Mouse (Mus musculus) forebrain, embryonic 10.5 days (tissue): ENCODE data around the gene Gm20888. TPM values are rescaled to one million over a fixed set of nuclear protein-coding genes. Genes with fewer than 3 reads are reported as not detected.
"Not testable (repeated sequence)": the region's sequence is repeated elsewhere in the genome, so short reads cannot be mapped to it uniquely, and the experiment has no call there.

Experiments used
- DNase-seq: peaks from one replicate; pipeline ENCODE4 v3.0.0-alpha.2; 2017; ENCODE audit warnings: low spot score; ENCODE audit errors: extremely low spot score
- H3K27ac ChIP-seq: fragments of 300-500 bp; sonication (generic); 2 replicates; pipeline ENCODE4 v1.5.1; 2016; ENCODE audit warnings: mild to moderate bottlenecking
- H3K27me3 ChIP-seq: fragments of 300-500 bp; sonication (generic); 2 replicates; pipeline ENCODE4 v1.6.1; 2016; ENCODE audit warnings: mild to moderate bottlenecking; ENCODE audit not compliant: poor library complexity, severe bottlenecking
- H3K36me3 ChIP-seq: fragments of 300-500 bp; sonication (generic); replicated peaks from 2 replicates; pipeline ENCODE4 v1.6.1; 2016; ENCODE audit warnings: mild to moderate bottlenecking, moderate library complexity
- H3K4me1 ChIP-seq: fragments of 300-500 bp; sonication (generic); 2 replicates; pipeline ENCODE4 v1.6.1; 2016
- H3K4me3 ChIP-seq: fragments of 300-500 bp; sonication (generic); 2 replicates; pipeline ENCODE4 v1.5.1; 2016; ENCODE audit warnings: mild to moderate bottlenecking, moderate library complexity
- H3K9me3 ChIP-seq: fragments of 300-500 bp; sonication (generic); 2 replicates; pipeline ENCODE4 v1.6.1; 2016; ENCODE audit warnings: mild to moderate bottlenecking, moderate library complexity
- WGBS: fragments of 180-500 bp; shearing (Covaris S2); methylation state at CpG from one replicate; pipeline ENCODE4 v1.1.7; 2016; 5-methylcytosine and 5-hydroxymethylcytosine counted together
- polyA plus RNA-seq: library from polyadenylated mRNA; unstranded; fragments of >200 nt; fragmentation: Nextera tagmentation; extraction: Ambion mirVana; gene quantifications from 2 replicates; pipeline ENCODE4 v1.2.1, GENCODE M21; 2016

The Gm20888 gene
- not detected in 2 replicates for polyA plus RNA-seq

DNA sequence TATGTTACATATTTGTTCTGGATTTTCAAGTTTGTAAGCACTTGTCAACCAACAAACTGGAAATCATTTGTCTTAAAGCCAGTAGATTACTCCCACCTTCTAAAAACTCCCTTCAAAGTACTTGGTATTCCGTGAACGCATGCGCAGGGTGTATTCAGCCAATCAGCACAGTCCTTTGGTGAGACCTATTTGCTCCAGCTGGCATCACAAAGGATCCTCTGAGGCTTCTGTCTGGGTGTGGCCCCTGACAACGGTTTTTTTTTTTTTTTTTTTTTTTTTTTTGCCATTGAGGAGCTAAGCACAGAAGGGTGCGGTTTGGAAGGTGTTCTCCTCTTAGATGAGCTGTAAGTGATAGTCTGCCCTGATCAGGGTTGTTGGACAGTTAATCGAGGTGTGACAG is at the start of gene Gm20888:
Gene Gm20888, plus strand, starts transcription at position 301 of the 400 bp plus-strand sequence.
- not testable (repeated sequence) for DNase-seq, H3K27me3 ChIP-seq, H3K4me3 ChIP-seq, H3K4me1 ChIP-seq, H3K36me3 ChIP-seq, H3K27ac ChIP-seq, H3K9me3 ChIP-seq
- no CpG with 5 or more reads among the region's 6 CpGs for WGBS

Other genes starting within 250 kb of the Gm20888 start
- gene Gm21118, start 168.2 kb upstream of the Gm20888 start, polyA plus RNA-seq = not detected in 2 replicates
- not detected in 2 replicates for gene Gm29423, start 138.6 kb upstream of the Gm20888 start, polyA plus RNA-seq
- gene Gm29644, start 138.5 kb upstream of the Gm20888 start, polyA plus RNA-seq = not detected in 2 replicates